Mouse (Mus musculus) left cerebral cortex, postnatal 10 days (tissue): Measurements from ENCODE around the gene Mga. TPM values are rescaled to one million over a fixed set of nuclear protein-coding genes. Genes with fewer than 3 reads are reported as not detected.

Experiments
- DNase-seq, 2 experiments: peaks; one replicate each; pipeline ENCODE4 v3.0.0; 2021 to 2022; ENCODE audit warnings: low spot score in 2 of 2, mixed read lengths in 1 of 2; ENCODE audit errors: extremely low spot score in 1 of 2
- intact Hi-C: fragments of 180-260 bp; cut with DNase I; formaldehyde crosslinking; loops from one replicate; pipeline ENCODE4 v1.15.1; 2025
- total RNA-seq, 2 experiments: library from RNA; stranded (reverse); gene quantifications; 2 replicates each; pipeline ENCODE4 v1.2.3; 2021

The Mga gene
- total RNA-seq, 2 experiments from 2014 or later: 57.9 to 63.5 TPM

- intact Hi-C loops: no loop called here
- DNase-seq: no peak
Measured at GRCm38 (mm10) chr2:119981631-119982030, 84.6 kb downstream of the Mga start.

- DNase-seq: no peak
- intact Hi-C loops: no loop called here
Measured at GRCm38 (mm10) chr2:119985871-119986270, 88.8 kb downstream of the Mga start.

DNA sequence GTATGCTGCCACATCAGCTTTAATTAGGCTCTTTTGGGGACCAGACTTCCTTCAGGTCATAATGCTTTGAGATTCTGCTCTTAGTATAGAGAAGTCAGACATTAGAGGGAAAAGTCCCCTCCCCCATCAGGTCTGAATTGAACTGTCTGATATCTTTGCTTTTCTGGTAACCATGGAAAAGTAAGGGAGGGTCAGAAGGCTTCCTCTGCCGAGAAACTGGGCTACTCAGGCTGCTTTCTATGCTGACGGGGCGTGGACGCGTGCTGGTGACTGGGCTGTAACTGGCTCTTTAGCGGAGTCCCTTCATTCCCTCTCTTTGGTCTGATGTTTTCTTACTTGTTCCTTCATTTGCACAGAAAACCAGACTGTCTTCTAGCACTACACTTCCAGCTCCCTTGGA, 89.3 kb downstream of the Mga start:
- intact Hi-C loops: no loop called here
- DNase-seq: no peak

GRCm38 (mm10) chr2:119987441-119987840, 90.4 kb downstream of the Mga start:
- intact Hi-C loops: no loop called here

GRCm38 (mm10) chr2:119988952-119989351, 91.9 kb downstream of the Mga start:
- intact Hi-C loops: no loop called here
- DNase-seq: no peak

More at GRCm38 (mm10) chr2:119987441-119987840, 90.4 kb downstream of the Mga start:
- no peak for DNase-seq

GRCm38 (mm10) chr2:119990881-119991280, 93.9 kb downstream of the Mga start:
- intact Hi-C loops: no loop called here
- DNase-seq: no peak

GRCm38 (mm10) chr2:119992349-119992748, 95.3 kb downstream of the Mga start:
- intact Hi-C loops: no loop called here
- no peak for DNase-seq

DNA sequence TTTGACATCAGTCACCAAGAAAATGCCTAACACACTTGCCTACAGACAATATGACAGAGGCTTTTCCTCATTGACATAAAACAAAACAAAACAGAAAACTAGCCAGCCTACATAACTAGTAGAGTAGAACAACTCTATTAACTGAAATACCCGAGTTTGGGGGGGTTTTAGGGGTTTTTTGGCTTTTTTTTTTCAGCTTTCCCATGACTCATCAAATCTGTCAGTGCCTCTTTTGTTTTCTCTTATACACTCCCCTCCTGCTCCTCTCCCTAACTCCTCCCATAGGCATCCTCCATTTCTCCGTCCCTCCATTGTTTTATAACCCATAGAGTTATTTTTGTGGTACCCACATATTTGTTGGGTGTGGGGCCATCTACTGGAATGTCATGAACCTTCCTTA, 96.5 kb downstream of the Mga start:
- no peak for DNase-seq
- intact Hi-C loops: no loop called here

- intact Hi-C loops: no loop called here
- no peak for DNase-seq
Measured at GRCm38 (mm10) chr2:119994839-119995238, 97.8 kb downstream of the Mga start.

DNA sequence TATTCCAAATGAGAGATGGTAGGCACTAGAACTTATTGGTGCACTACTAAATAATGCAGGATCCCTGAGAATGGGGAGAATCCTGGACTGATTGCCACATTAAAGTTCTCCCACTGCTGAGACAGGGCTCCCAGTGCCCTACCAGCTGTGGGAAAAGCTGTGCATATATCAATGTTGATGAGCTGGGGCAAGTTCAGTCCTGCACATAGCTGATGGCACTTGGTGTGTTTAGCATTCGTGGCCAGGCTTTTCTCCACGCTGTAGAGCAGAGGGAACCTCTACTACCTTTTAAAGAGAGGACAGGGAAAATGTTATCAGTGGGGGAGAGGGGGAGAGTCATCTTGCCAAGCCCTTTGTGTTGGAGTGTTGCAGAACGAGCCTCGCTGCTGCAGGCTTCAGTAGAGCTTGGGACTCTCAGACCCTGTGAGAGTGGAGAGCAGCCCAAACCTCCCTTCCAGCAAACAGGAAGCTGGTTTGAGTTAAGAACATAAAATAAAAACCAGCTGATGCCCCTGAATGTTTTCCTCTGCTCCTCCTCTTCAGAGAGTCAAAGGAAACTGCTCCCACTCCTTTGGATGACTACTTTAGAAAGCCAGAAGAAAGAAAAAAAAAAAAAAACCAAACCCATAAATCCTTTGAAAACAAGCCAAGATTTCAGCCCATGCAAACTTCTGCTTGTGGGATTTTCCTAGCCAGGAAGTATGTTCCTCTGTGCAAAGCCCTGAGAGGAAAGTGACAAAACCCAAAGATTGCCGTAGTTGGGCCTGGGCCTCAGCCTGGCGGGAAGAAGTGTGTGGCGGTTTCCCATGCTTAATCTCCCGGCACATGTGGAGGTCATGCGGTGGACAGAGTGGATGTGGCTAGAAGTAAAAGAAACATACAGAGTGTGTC, 98.6 kb downstream of the Mga start:
- no peak for DNase-seq
- intact Hi-C loops: no loop called here

DNA sequence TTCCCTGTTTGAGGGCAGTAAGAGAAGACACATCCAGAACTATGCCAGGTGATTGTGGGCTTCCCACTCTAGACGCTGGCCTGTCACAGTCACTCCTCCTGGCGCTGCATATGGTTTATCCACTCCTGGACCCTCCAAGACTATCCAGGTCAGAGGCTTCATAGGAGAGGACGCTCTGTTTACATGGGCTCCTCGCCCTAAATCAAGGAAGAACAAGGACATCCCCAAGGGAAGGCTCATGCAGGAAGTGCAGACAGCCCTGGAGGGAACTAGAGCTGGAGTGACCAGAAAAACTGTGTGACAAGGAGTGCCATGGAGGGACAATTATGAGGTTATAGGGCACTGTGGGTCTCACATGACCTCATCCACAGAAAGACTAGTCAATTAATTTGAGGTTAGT, 100.3 kb downstream of the Mga start:
- DNase-seq: no peak
- intact Hi-C loops: no loop called here

DNA sequence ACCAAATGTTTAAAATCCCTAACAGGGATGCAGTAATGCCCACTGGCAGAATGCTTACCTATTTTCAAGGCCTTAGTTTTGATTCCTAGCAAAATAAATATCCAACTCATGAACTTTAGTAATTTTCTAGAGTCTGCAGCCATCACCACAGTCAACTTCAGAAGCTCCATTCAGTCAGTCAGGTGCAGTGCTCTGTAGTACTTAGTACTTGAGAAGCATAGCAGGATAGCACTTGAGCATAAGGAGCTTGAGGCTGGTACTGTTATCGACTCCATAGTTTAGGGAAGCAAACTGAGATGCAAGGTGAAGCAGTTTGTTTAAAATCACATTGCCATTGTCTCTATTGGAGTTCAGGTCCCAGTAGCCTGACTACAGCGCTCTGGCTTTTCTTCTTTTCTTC, 102.7 kb downstream of the Mga start:
- DNase-seq: no peak
- intact Hi-C loops: no loop called here

- DNase-seq: no peak
- intact Hi-C loops: no loop called here
Measured at GRCm38 (mm10) chr2:120000882-120001584, 104.0 kb downstream of the Mga start.

DNA sequence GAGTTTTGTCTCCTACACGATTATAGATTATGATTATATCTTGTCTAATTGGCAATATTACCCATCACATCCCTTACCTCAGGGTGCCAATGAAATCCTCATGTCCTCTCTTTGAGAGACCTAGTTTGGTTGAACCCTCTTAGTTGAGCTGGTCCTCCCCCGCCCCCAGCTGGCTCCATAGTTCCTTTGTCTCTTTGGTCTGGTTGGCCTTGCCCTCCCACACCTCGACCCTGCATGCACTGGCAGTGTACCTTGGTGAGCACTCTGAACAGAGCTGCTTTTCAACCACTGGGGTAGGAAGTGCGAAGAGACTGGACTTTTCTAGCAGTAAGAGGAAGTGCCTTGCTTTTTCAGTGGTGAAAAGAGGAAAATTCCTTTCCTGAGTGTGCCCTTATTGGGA, 104.9 kb downstream of the Mga start:
- intact Hi-C loops: no loop called here
- DNase-seq: no peak

DNA sequence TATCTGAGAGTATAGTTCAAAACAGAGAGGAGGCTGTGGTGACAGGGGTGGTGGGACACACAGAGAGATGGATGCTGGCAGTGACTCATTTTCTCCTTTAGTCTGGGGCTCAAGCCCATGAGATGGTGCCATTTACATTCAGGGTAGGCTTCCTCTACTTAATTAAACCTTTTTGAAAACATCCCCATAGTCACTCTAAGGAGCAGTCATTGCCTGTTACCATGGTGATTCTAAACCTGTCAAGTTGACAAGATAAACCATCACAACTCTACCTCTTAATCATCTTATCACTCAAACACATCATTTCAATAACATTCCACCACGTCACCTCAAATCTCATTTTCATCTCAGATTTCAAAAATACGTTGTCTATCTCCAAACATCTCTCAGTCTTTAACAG, 106.9 kb downstream of the Mga start:
- intact Hi-C loops: no loop called here
- no peak for DNase-seq

DNA sequence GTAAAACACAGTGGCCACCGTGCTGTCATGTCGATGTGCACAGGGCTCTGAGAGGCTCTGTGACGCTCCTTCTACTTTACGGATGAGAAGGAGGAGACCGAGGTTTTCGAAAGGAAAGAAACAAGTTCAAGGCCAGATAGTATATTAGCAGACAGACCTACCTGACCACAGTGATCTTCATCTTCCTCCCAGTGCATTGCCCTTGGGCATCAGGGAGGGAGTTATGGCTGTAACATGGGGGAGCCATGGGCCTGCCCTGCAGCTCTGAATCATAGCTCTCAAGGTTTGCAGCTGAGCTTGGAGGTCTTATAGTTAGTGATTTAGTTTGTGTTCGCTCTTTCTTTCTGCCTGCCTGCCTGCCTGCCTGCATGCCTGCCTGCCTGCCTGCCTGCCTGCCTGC, 109.7 kb downstream of the Mga start:
- no peak for DNase-seq
- intact Hi-C loops: no loop called here

DNA sequence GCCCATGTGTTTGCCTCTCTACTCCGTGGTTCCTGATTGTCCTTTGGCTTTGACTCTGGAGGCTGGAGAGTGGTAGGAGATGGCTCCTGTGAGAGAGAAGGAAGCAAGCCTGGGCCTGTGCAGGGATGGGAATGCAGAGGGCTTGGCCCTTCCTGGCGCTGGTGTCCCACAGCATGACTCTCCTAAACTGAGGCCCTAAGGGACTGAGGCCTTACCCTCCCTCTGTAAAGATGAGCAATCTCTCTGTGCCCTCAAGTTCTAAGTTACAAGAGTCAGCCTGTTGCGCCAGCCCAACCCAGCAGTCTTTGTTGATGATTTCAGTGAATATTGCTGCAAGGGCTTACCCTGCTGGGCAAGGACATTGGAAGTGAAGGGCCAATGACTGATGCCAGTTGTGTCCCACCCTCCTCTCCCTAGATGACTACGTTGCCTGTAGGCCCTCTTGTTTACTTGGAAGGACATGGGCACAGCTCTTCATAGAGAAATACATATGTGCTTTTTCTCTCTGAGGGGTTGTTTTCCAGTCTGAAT, 110.7 kb downstream of the Mga start:
- intact Hi-C loops: no loop called here
- no peak for DNase-seq

GRCm38 (mm10) chr2:120008672-120009071, 111.6 kb downstream of the Mga start:
- no peak for DNase-seq
- intact Hi-C loops: no loop called here

DNA sequence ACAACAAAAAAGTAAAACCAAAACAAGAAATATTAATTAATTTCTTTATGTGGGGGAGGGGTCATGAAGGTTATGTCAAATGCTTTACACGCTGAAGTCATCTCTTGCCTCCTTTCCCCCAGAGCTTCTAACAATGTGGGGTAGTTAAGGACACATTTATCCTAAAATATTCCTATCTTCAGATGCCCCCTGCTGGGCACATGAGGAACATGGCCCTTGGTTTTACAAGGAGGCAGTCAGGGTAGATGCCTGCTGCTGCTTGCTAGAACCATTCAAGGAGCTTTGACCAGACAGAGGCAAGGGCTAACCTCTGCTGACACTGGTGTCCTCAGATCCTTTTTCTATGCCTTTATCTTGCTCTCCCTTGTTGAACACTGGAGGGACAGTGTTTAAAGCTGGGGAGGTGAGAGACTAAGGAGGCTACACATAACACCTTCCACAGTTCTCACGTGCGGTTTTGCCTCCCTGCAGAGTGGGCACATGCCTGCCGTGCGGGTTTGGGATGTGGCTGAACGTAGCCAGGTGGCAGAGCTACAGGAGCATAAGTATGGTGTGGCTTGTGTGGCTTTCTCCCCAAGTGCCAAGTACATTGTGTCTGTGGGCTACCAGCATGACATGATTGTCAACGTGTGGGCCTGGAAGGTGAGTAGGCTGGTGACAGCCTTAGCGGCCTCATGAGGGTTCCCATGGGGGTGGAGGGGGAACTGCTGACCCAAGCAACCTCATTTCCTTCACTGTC, 114.6 kb downstream of the Mga start:
- DNase-seq: peak; percentile 44 to 66
- intact Hi-C loops: loop anchor here (2.0 kb wide), 1 partner anchor 39 kb away; the partner anchor contains the start of gene Mapkbp1
